Mouse (Mus musculus) mammary gland, adult 2 months (tissue): ENCODE results near the gene Hint2. TPM values are rescaled to one million over a fixed set of nuclear protein-coding genes. Genes with fewer than 3 reads are reported as not detected.

Experiments
- polyA plus RNA-seq: library from polyadenylated mRNA; depleted of rRNA; stranded (reverse); fragments of >200 nt; gene quantifications from 2 replicates; pipeline ENCODE4 v1.2.3, GENCODE M21; 2012; ENCODE audit warnings: low replicate concordance; rRNA removed

Gene Hint2
- 87.4 and 136 TPM in 2 replicates for polyA plus RNA-seq

GRCm38 (mm10) chr4:43656339-43657109, at the start of gene Hint2:
Hint2 (minus strand) TSS chr4:43656466.

GRCm38 (mm10) chr4:43700707-43701106, 44.4 kb upstream of the Hint2 start, which contains the start of gene Olfr70:
Olfr70 (minus strand) TSS chr4:43700807.

GRCm38 (mm10) chr4:43668782-43669427, 12.6 kb upstream of the Hint2 start, which contains the start of the genes Tmem8b and Fam221b:
Tmem8b (plus strand) TSS chr4:43668971.
Fam221b (minus strand) TSS chr4:43669145.

GRCm38 (mm10) chr4:43653161-43654015, 2.9 kb downstream of the Hint2 start, which contains the start of gene Spag8:
Spag8 (minus strand) TSS chr4:43653594.

GRCm38 (mm10) chr4:43631046-43631955, 25.0 kb downstream of the Hint2 start, which contains the start of gene Npr2:
Npr2 (plus strand) TSS chr4:43631935.

Other genes starting within 250 kb of the Hint2 start
- 0.23 TPM in 1 of 2 replicates, not detected in the other for gene Fam166b, start 227.3 kb downstream of the Hint2 start, polyA plus RNA-seq
- 79.6 and 124 TPM in 2 replicates for gene Tesk1, start 214.5 kb downstream of the Hint2 start, polyA plus RNA-seq
- gene Cd72, start 201.8 kb downstream of the Hint2 start, polyA plus RNA-seq: 28.2 and 33.5 TPM in 2 replicates
- gene Sit1, start 172.7 kb downstream of the Hint2 start, polyA plus RNA-seq: 9.2 and 21.2 TPM in 2 replicates
- gene Ccdc107, start 163.6 kb downstream of the Hint2 start, polyA plus RNA-seq: 62.5 and 267 TPM in 2 replicates
- 4.4 and 4.8 TPM in 2 replicates for gene Arhgef39, start 156.8 kb downstream of the Hint2 start, polyA plus RNA-seq
- 0.78 and 1.5 TPM in 2 replicates for gene Car9, start 149.5 kb downstream of the Hint2 start, polyA plus RNA-seq
- gene Tpm2, start 132.7 kb downstream of the Hint2 start, polyA plus RNA-seq: 23.0 and 770 TPM in 2 replicates
- gene Creb3, start 94.1 kb downstream of the Hint2 start, polyA plus RNA-seq: 75.4 and 91.4 TPM in 2 replicates
- gene Tln1, start 93.8 kb downstream of the Hint2 start, polyA plus RNA-seq: 101 and 163 TPM in 2 replicates
- 60.7 and 68.0 TPM in 2 replicates for gene Rgp1, start 77.8 kb downstream of the Hint2 start, polyA plus RNA-seq
- 22.0 and 23.6 TPM in 2 replicates for gene Gba2, start 77.6 kb downstream of the Hint2 start, polyA plus RNA-seq
- 0.74 and 1.1 TPM in 2 replicates for gene Msmp, start 72.0 kb downstream of the Hint2 start, polyA plus RNA-seq
- gene Npr2, start 24.5 kb downstream of the Hint2 start, polyA plus RNA-seq: 42.2 and 51.5 TPM in 2 replicates
- 0.92 and 1.7 TPM in 2 replicates for gene Spag8, start 2.9 kb downstream of the Hint2 start, polyA plus RNA-seq
- gene Tmem8b, start 12.5 kb upstream of the Hint2 start, polyA plus RNA-seq: 12.3 and 18.7 TPM in 2 replicates
- 0.02 and 0.09 TPM in 2 replicates for gene Fam221b, start 12.7 kb upstream of the Hint2 start, polyA plus RNA-seq
- gene Olfr70, start 44.3 kb upstream of the Hint2 start, polyA plus RNA-seq: not detected in 2 replicates
- not detected in 2 replicates for gene Olfr71, start 53.8 kb upstream of the Hint2 start, polyA plus RNA-seq
- gene Hrct1, start 70.7 kb upstream of the Hint2 start, polyA plus RNA-seq: 21.9 and 24.8 TPM in 2 replicates
- gene Spaar, start 73.6 kb upstream of the Hint2 start, polyA plus RNA-seq: 5.1 and 8.1 TPM in 2 replicates
- gene Olfr159, start 114.5 kb upstream of the Hint2 start, polyA plus RNA-seq: 0.14 TPM in 1 of 2 replicates, not detected in the other
- gene Olfr156, start 167.4 kb upstream of the Hint2 start, polyA plus RNA-seq: 0.10 TPM in 1 of 2 replicates, not detected in the other
- not detected in 2 replicates for gene Olfr157, start 183.7 kb upstream of the Hint2 start, polyA plus RNA-seq
- gene Olfr155, start 195.1 kb upstream of the Hint2 start, polyA plus RNA-seq: not detected in 2 replicates
- gene Reck, start 219.1 kb upstream of the Hint2 start, polyA plus RNA-seq: 21.4 and 25.5 TPM in 2 replicates